Mouse (Mus musculus): ENCODE results near the gene Cisd3.

DNA sequence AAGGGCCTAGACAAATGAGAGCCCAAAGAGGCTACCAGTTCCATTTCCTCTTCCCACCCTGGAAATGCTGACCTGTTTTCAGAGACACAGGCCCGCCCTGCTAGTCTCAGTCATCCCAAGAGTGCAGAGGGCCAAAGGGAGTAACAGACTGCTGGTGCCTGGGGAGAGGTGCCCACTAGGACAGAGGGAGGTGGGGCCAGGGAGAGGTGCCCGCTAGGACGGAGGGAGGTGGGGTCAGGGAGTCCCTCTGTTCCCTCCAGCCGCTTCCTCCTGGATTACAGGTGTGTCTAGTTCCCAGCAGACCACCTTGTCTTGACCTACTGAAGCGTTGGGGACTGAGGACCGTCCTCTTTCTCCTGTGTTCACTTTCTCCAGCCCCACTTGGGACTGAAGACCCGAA is 860 bp upstream of the Cisd3 start:
- no peak for TF ChIP-seq CTCF (IDR thresholded peaks at IDR 0.05)
- no peak for TF ChIP-seq EP300 (IDR thresholded peaks at IDR 0.05)

All from lung, postnatal 0 days (tissue).